Mouse (Mus musculus) kidney, adult 2 months (tissue): Measurements from ENCODE around the gene Prss33. TPM values are rescaled to one million over a fixed set of nuclear protein-coding genes. Genes with fewer than 3 reads are reported as not detected.

ENCODE experiments used
- DNase-seq: peaks from one replicate; pipeline ENCODE4 v3.0.0; 2021
- H3K27ac ChIP-seq: fragments of 200-500 bp; 2 replicates; pipeline ENCODE4 v1.5.1; 2012; ENCODE audit warnings: low read depth, low read length, control low read depth, inconsistent platforms; ENCODE audit not compliant: insufficient read depth
- H3K27me3 ChIP-seq: fragments of 200-500 bp; replicated peaks from 2 replicates; pipeline ENCODE4 v1.6.1; 2012; ENCODE audit warnings: mild to moderate bottlenecking, moderate library complexity, low read length, inconsistent platforms; ENCODE audit not compliant: control insufficient read depth, insufficient read depth
- H3K36me3 ChIP-seq: fragments of 200-500 bp; 2 replicates; pipeline ENCODE4 v1.6.1; 2012; ENCODE audit warnings: mild to moderate bottlenecking, moderate library complexity, low read length, inconsistent platforms; ENCODE audit not compliant: control insufficient read depth, insufficient read depth
- H3K4me1 ChIP-seq: fragments of 200-500 bp; 2 replicates; pipeline ENCODE4 v1.6.1; 2011; ENCODE audit warnings: low read length; ENCODE audit not compliant: control insufficient read depth, insufficient read depth
- H3K4me3 ChIP-seq: fragments of 200-500 bp; 2 replicates; pipeline ENCODE4 v1.5.1; 2011; ENCODE audit warnings: mild to moderate bottlenecking, low read depth, low read length, control low read depth; ENCODE audit not compliant: insufficient read depth
- CTCF ChIP-seq: fragments of 200-500 bp; conservative IDR thresholded peaks from 2 replicates; pipeline ENCODE4 v1.5.1; 2011; ENCODE audit warnings: low read depth, mild to moderate bottlenecking, control low read depth, low read length, moderate library complexity, mixed read lengths; ENCODE audit not compliant: insufficient read depth, insufficient read length
- POLR2A ChIP-seq: fragments of 200-500 bp; IDR thresholded peaks from one replicate; pipeline ENCODE4 v1.6.1; 2011; ENCODE audit warnings: low read depth, low read length, control low read depth
- WGBS: fragments of 180-500 bp; shearing (Covaris S2); methylation state at CpG from one replicate; pipeline ENCODE4 v1.1.7; 2018; 5-methylcytosine and 5-hydroxymethylcytosine counted together
- polyA plus RNA-seq: library from polyadenylated mRNA; depleted of rRNA; stranded (reverse); fragments of >200 nt; gene quantifications from 2 replicates; pipeline ENCODE4 v1.2.3, GENCODE M21; 2012

Gene Prss33
- polyA plus RNA-seq, 1 experiment = not detected

- Histone ChIP-seq H3K36me3 (no peaks in the 10 kb centered on the region; the same call in 1 of the 2 replicates), H3K4me1 (peaks cover 3% of the 10 kb centered on the region; the same call in 1 of the 2 replicates), H3K4me3 (no peak overlapping the region), H3K27me3 (no peaks in the 10 kb centered on the region), H3K27ac (no peak overlapping the region)
- 85% methylated on average over 4 of the region's 4 CpGs for WGBS
- DNase-seq = no peak
- TF ChIP-seq POLR2A (no peak), CTCF (no peak)
Observed at GRCm38 (mm10) chr17:23825591-23825990, 10.3 kb downstream of the Prss33 start.

DNA sequence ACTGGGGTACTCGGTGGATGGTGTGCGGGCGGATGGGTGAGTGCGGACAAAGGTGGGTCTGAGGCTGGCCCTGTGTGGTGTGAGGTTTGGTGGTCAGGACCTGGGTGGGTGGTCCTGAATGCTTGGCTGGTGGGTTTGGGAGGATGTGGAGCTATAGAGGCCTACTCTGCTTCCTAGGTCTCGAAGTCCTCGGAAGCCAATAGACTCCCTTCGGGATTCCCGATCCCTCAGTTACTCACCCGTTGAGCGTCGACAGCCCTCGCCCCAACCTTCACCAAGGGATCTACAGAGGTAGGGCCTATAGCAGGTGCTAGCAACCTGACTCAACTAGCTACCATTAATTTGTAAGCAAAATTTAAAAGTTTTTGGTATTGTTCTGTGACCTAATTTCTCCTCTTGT is 12.2 kb downstream of the Prss33 start:
- no peak for DNase-seq
- TF ChIP-seq POLR2A = no peak
- TF ChIP-seq CTCF = no peak
- no peak overlapping the region for H3K27ac ChIP-seq
- H3K27me3 ChIP-seq = no peaks in the 10 kb centered on the region
- WGBS = 90% methylated on average over 12 of the region's 12 CpGs
- H3K4me3 ChIP-seq = no peak overlapping the region
- H3K36me3 ChIP-seq = peaks cover 8% of the 10 kb centered on the region
- no peaks in the 10 kb centered on the region for H3K4me1 ChIP-seq

DNA sequence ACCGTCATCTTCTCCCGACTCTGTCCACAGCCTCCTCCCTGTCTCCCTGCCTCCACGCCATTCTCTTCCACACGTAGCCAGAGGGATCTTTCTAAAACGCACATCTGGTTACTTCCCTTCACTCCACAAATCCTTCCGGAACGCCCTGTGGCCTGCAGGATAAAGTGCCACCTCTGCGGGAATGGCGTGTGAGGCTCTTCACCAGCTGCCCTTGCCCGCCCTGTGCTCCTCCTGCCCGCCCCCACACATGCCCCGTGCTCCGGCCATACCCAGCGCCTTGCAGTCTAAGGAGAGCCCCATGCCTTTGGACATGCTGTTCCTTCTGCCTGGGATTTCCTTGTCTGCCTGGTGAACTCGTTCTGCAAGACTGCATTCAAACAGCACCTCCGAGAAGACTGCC is 12.8 kb downstream of the Prss33 start:
- Histone ChIP-seq H3K27ac (no peak overlapping the region), H3K4me1 (no peaks in the 10 kb centered on the region), H3K36me3 (peaks cover 13% of the 10 kb centered on the region), H3K27me3 (no peaks in the 10 kb centered on the region), H3K4me3 (no peak overlapping the region)
- DNase-seq = no peak
- TF ChIP-seq CTCF (no peak), POLR2A (no peak)
- WGBS = 64% methylated on average over 16 of the region's 16 CpGs

DNA sequence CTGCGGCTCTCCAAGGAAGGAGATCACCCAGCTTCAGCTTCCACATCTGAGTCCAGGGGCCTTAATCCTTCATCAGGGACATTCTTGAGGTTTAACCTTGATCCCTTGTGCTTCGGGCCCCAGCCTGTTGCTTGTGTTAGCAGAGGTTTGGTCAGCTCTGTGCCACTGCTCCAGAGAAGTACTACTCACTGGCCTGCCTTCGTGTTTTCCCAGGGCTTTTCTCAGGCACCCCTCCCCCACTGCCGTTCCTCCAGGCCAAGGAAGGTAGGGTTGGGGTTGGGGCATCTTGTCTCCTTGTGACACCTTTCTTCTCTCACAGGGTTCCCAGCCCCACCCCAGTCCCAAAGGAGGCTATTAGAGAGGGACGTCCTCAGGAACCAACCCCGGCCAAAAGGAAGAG is 13.8 kb downstream of the Prss33 start:
- Histone ChIP-seq H3K27ac (no peak overlapping the region), H3K36me3 (peaks cover 17% of the 10 kb centered on the region)
- DNase-seq = no peak

DNA sequence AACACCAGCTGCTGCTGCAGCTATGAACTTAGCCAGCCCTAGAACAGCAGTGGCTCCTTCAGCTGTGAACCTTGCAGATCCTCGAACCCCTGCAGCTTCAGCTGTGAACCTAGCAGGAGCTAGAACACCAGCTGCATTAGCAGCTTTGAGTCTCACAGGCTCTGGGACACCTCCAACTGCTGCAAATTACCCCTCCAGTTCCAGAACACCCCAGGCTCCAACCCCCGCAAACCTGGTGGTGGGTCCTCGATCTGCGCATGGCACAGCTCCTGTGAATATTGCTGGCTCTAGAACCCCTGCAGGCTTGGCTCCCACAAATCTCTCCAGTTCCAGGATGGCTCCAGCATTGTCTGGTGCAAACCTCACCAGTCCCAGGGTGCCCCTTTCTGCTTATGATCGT is 15.1 kb downstream of the Prss33 start:
- no peaks in the 10 kb centered on the region for H3K4me1 ChIP-seq
- no peak overlapping the region for H3K4me3 ChIP-seq
- H3K36me3 ChIP-seq = peaks cover 29% of the 10 kb centered on the region
- DNase-seq = no peak
- WGBS = 86% methylated on average over 5 of the region's 5 CpGs
- no peaks in the 10 kb centered on the region for H3K27me3 ChIP-seq
- no peak for TF ChIP-seq POLR2A
- no peak overlapping the region for H3K27ac ChIP-seq

More for the DNA sequence above, 13.8 kb downstream of the Prss33 start:
- TF ChIP-seq POLR2A (no peak), CTCF (no peak)
- Histone ChIP-seq H3K4me1 (no peaks in the 10 kb centered on the region), H3K4me3 (no peak overlapping the region), H3K27me3 (no peaks in the 10 kb centered on the region)
- WGBS = 60% methylated on average over 6 of the region's 6 CpGs

DNA sequence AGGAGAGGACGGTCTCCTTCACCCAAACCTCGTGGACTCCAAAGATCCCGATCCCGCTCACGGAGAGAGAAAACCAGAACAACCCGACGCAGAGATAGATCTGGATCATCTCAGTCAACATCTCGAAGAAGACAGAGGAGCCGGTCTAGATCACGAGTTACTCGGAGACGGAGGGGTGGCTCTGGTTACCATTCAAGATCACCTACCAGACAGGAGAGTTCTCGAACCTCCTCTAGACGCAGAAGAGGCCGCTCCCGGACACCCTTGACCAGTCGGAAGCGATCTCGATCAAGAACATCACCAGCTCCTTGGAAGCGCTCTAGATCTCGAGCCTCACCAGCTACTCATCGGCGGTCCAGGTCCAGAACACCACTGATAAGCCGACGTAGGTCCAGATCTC is 16.6 kb downstream of the Prss33 start:
- H3K4me3 ChIP-seq = no peak overlapping the region
- 99% methylated on average over 25 of the region's 25 CpGs for WGBS
- H3K36me3 ChIP-seq = peaks cover 37% of the 10 kb centered on the region
- no peak overlapping the region for H3K27ac ChIP-seq
- no peaks in the 10 kb centered on the region for H3K4me1 ChIP-seq
- no peak for DNase-seq
- TF ChIP-seq CTCF (no peak), POLR2A (no peak)
- H3K27me3 ChIP-seq = no peaks in the 10 kb centered on the region

DNA sequence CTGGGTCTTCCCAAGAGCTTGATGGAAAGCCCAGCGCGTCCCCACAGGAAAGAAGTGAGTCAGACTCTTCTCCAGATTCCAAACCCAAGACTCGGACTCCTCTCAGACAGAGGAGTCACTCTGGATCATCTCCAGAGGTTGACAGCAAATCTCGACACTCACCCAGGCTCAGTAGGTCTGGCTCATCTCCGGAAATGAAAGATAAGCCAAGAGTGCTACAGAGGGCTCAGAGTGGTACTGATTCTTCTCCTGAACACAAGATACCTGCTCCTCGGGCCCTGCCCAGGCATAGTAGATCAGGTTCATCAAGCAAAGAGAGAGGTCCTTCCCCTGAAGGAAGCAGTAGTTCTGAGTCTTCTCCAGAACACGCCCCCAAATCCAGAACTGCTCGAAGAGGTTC is 17.3 kb downstream of the Prss33 start:
- no peak overlapping the region for H3K27ac ChIP-seq
- no peak for TF ChIP-seq CTCF
- TF ChIP-seq POLR2A = no peak
- H3K36me3 ChIP-seq = peaks cover 41% of the 10 kb centered on the region
- WGBS = over 99% methylated on average over 8 of the region's 8 CpGs
- DNase-seq = no peak
- no peaks in the 10 kb centered on the region for H3K27me3 ChIP-seq
- H3K4me1 ChIP-seq = no peaks in the 10 kb centered on the region
- no peak overlapping the region for H3K4me3 ChIP-seq

DNA sequence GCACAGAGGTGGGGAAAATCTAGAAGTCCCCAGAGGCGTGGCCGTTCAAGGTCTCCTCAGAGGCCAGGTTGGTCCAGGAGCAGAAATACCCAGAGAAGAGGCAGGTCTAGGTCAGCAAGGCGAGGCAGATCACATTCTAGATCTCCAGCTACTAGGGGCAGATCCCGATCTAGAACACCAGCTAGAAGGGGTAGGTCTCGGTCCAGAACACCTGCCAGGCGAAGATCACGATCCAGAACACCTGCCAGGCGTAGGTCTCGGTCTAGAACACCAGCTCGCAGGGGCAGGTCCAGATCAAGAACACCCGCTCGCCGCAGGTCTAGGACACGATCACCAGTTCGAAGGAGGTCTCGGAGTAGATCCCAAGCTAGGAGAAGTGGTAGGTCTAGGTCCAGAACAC is 20.2 kb downstream of the Prss33 start:
- TF ChIP-seq POLR2A (no peak), CTCF (no peak)
- 98% methylated on average over 16 of the region's 16 CpGs for WGBS
- H3K27me3 ChIP-seq = no peaks in the 10 kb centered on the region
- no peak overlapping the region for H3K4me3 ChIP-seq
- peaks cover 57% of the 10 kb centered on the region for H3K36me3 ChIP-seq
- no peak for DNase-seq
- H3K27ac ChIP-seq = no peak overlapping the region
- no peaks in the 10 kb centered on the region for H3K4me1 ChIP-seq
